Comparison of ENCODE assay signal across 21 mouse cellular contexts in genomic region chr19:47473453-47473852, GRCm38 (mm10). TPM values are rescaled to one million over a fixed set of nuclear protein-coding genes. Genes with fewer than 3 reads are reported as not detected.
DNase-seq lines count a peak whose midpoint lies in the region; ATAC-seq and TF ChIP-seq lines count a peak whose summit lies in the region.
"Had no signal": no experiment of that assay in that cellular context is flagged by ENCODE, and none has a peak within 500 bp of the region (broad histone marks: within the 10 kb centered on the region; RNA-seq: fewer than 3 reads in every experiment).

No protein-coding gene starts in this region.

- peak overlapping the region; percentile 31; the same call in 1 of the 2 replicates for H3K27ac ChIP-seq in midbrain, embryonic 12.5 days (replicated peaks)
- H3K27ac ChIP-seq in midbrain, postnatal 0 days (ENCODE audit: low read depth, low read length) = no peak overlapping the region
- H3K27ac ChIP-seq in forebrain, embryonic 13.5 days = peak overlapping the region; percentile 76
- H3K27ac ChIP-seq in forebrain, postnatal 0 days (ENCODE audit: low read depth, low read length) = no peak overlapping the region
- no peak overlapping the region for H3K27ac ChIP-seq in midbrain, embryonic 15.5 days
- no peak overlapping the region for H3K27ac ChIP-seq in thymus, adult 2 months (ENCODE audit: control insufficient read depth, insufficient read depth, low read length)
- H3K27ac ChIP-seq in kidney, embryonic 14.5 days (ENCODE audit: low read depth, low read length) = no peak overlapping the region
- H3K27ac ChIP-seq: embryonic facial prominence, embryonic 12.5 days; kidney, embryonic 15.5 days; liver, embryonic 15.5 days had no signal

- 60% methylated on average over 3 of the region's 3 CpGs for whole genome bisulfite sequencing in midbrain, embryonic 12.5 days
- 54% methylated on average over 3 of the region's 3 CpGs for WGBS in midbrain, postnatal 0 days
- 32% methylated on average over 3 of the region's 3 CpGs for WGBS in forebrain, embryonic 13.5 days
- WGBS in forebrain, postnatal 0 days = 29% methylated on average over 3 of the region's 3 CpGs
- WGBS in midbrain, embryonic 15.5 days = 56% methylated on average over 3 of the region's 3 CpGs
- WGBS in thymus, adult 2 months = 95% methylated on average over 3 of the region's 3 CpGs
- 78% methylated on average over 3 of the region's 3 CpGs for WGBS in kidney, embryonic 14.5 days

- no peak for ATAC-seq in midbrain, embryonic 12.5 days (ENCODE audit: low FRiP score, low read depth)
- ATAC-seq in midbrain, postnatal 0 days (ENCODE audit: low FRiP score) = no peak
- ATAC-seq in forebrain, embryonic 13.5 days = peak; percentile 55; the same call in 1 of the 2 replicates
- no peak for ATAC-seq in forebrain, postnatal 0 days
- ATAC-seq in midbrain, embryonic 15.5 days (replicated peaks) = no peak
- ATAC-seq in kidney, embryonic 14.5 days (ENCODE audit: low FRiP score, low TSS enrichment) = no peak
- ATAC-seq: intestine, postnatal 0 days had no signal

- H3K9ac ChIP-seq in midbrain, embryonic 12.5 days (replicated peaks) = no peak overlapping the region
- no peak overlapping the region for H3K9ac ChIP-seq in midbrain, postnatal 0 days (replicated peaks; ENCODE audit: low read length, poor library complexity, severe bottlenecking)
- no peak overlapping the region for H3K9ac ChIP-seq in forebrain, embryonic 13.5 days
- H3K9ac ChIP-seq in forebrain, postnatal 0 days = no peak overlapping the region
- H3K9ac ChIP-seq in midbrain, embryonic 15.5 days = no peak overlapping the region
- no peak overlapping the region for H3K9ac ChIP-seq in kidney, embryonic 14.5 days (ENCODE audit: low read depth, low read length)
- H3K9ac ChIP-seq: embryonic facial prominence, embryonic 12.5 days; hindbrain, embryonic 15.5 days; kidney, embryonic 15.5 days; liver, embryonic 15.5 days had no signal

- 0 out of 2 replicates have a peak overlapping the region, but pooled peaks have one; percentile 16 for H3K4me2 ChIP-seq in midbrain, embryonic 12.5 days (replicated peaks)
- H3K4me2 ChIP-seq in midbrain, postnatal 0 days (ENCODE audit: low read depth, low read length, poor library complexity, severe bottlenecking) = no peak overlapping the region
- H3K4me2 ChIP-seq in forebrain, embryonic 13.5 days = peak overlapping the region; percentile 46
- H3K4me2 ChIP-seq in forebrain, postnatal 0 days (ENCODE audit: low read depth) = peak overlapping the region; percentile 29
- H3K4me2 ChIP-seq in midbrain, embryonic 15.5 days = 0 out of 2 replicates have a peak overlapping the region, but pooled peaks have one; percentile 25
- H3K4me2 ChIP-seq in kidney, embryonic 14.5 days (replicated peaks; ENCODE audit: low read depth, low read length) = no peak overlapping the region
- H3K4me2 ChIP-seq: embryonic facial prominence, embryonic 12.5 days; kidney, embryonic 15.5 days; liver, embryonic 15.5 days had no signal

- no peaks in the 10 kb centered on the region for H3K9me3 ChIP-seq in midbrain, embryonic 12.5 days
- no peaks in the 10 kb centered on the region for H3K9me3 ChIP-seq in midbrain, postnatal 0 days (ENCODE audit: low read length)
- H3K9me3 ChIP-seq in forebrain, embryonic 13.5 days (replicated peaks) = no peaks in the 10 kb centered on the region
- H3K9me3 ChIP-seq in forebrain, postnatal 0 days (ENCODE audit: low read length) = no peaks in the 10 kb centered on the region
- no peaks in the 10 kb centered on the region for H3K9me3 ChIP-seq in midbrain, embryonic 15.5 days
- H3K9me3 ChIP-seq in kidney, embryonic 14.5 days (ENCODE audit: control insufficient read depth, low read length) = no peaks in the 10 kb centered on the region
- H3K9me3 ChIP-seq: embryonic facial prominence, embryonic 12.5 days; hindbrain, embryonic 15.5 days; kidney, embryonic 15.5 days; limb, embryonic 10.5 days; liver, embryonic 15.5 days had no signal

- no peak for DNase-seq in midbrain, postnatal 0 days (ENCODE audit: low spot score)
- DNase-seq in forebrain, postnatal 0 days = no peak
- no peak for DNase-seq in Muller cell, postnatal 12 days (ENCODE audit: inconsistent ontology term)
- DNase-seq in thymus, adult 2 months = no peak
- DNase-seq: cerebellum, adult 2 months; cerebellum, postnatal 25 days; liver; lung, postnatal 4 days; right cerebral cortex, postnatal 25 days; thymus, postnatal 14 days had no signal

- H3K4me3 ChIP-seq in midbrain, embryonic 12.5 days = no peak overlapping the region
- H3K4me3 ChIP-seq in midbrain, postnatal 0 days (ENCODE audit: low read depth, low read length) = no peak overlapping the region
- 0 out of 2 replicates have a peak overlapping the region, but pooled peaks have one; percentile 7 for H3K4me3 ChIP-seq in forebrain, embryonic 13.5 days
- no peak overlapping the region for H3K4me3 ChIP-seq in forebrain, postnatal 0 days (ENCODE audit: low read depth, low read length)
- H3K4me3 ChIP-seq in midbrain, embryonic 15.5 days = no peak overlapping the region
- H3K4me3 ChIP-seq in thymus, adult 2 months (ENCODE audit: control insufficient read depth, insufficient read depth, low read length) = no peak overlapping the region
- no peak overlapping the region for H3K4me3 ChIP-seq in kidney, embryonic 14.5 days (ENCODE audit: low read length)
- H3K4me3 ChIP-seq: embryonic facial prominence, embryonic 12.5 days; hindbrain, embryonic 15.5 days; kidney, embryonic 15.5 days; limb, embryonic 10.5 days; liver, embryonic 15.5 days; myocyte had no signal

- no peak for TF ChIP-seq CTCF in midbrain, postnatal 0 days (IDR thresholded peaks at IDR 0.05)
- TF ChIP-seq CTCF in forebrain, postnatal 0 days (IDR thresholded peaks at IDR 0.05; ENCODE audit: low read depth) = no peak
- TF ChIP-seq CTCF in thymus, adult 2 months (IDR thresholded peaks at IDR 0.05; ENCODE audit: borderline replicate concordance, control insufficient read depth, extremely low read depth, insufficient read depth, low read length, poor library complexity) = no peak

- H3K27me3 ChIP-seq in midbrain, embryonic 12.5 days = 0 out of 2 replicates have a peak, but pooled peaks cover 2% of the 10 kb centered on the region
- no peaks in the 10 kb centered on the region for H3K27me3 ChIP-seq in midbrain, postnatal 0 days (ENCODE audit: insufficient read depth, low read length)
- H3K27me3 ChIP-seq in forebrain, embryonic 13.5 days = no peaks in the 10 kb centered on the region
- no peaks in the 10 kb centered on the region for H3K27me3 ChIP-seq in forebrain, postnatal 0 days (ENCODE audit: insufficient read depth, low read length)
- no peaks in the 10 kb centered on the region for H3K27me3 ChIP-seq in midbrain, embryonic 15.5 days (replicated peaks)
- H3K27me3 ChIP-seq in thymus, adult 2 months (ENCODE audit: control insufficient read depth, insufficient read depth, low read length) = no peaks in the 10 kb centered on the region
- no peaks in the 10 kb centered on the region for H3K27me3 ChIP-seq in kidney, embryonic 14.5 days (ENCODE audit: control insufficient read depth, insufficient read depth, low read length)
- H3K27me3 ChIP-seq: embryonic facial prominence, embryonic 12.5 days; hindbrain, embryonic 15.5 days; kidney, embryonic 15.5 days; liver, embryonic 15.5 days had no signal

- no peaks in the 10 kb centered on the region for H3K36me3 ChIP-seq in midbrain, embryonic 12.5 days
- H3K36me3 ChIP-seq in midbrain, postnatal 0 days (ENCODE audit: insufficient read depth, low read length) = no peaks in the 10 kb centered on the region
- H3K36me3 ChIP-seq in forebrain, embryonic 13.5 days (ENCODE audit: poor library complexity, severe bottlenecking) = no peaks in the 10 kb centered on the region
- H3K36me3 ChIP-seq in forebrain, postnatal 0 days (ENCODE audit: insufficient read depth) = no peaks in the 10 kb centered on the region
- H3K36me3 ChIP-seq in midbrain, embryonic 15.5 days (replicated peaks) = no peaks in the 10 kb centered on the region
- H3K36me3 ChIP-seq in thymus, adult 2 months (ENCODE audit: control insufficient read depth, insufficient read depth, low read length) = no peaks in the 10 kb centered on the region
- H3K36me3 ChIP-seq in kidney, embryonic 14.5 days (ENCODE audit: control insufficient read depth, insufficient read depth, low read length) = no peaks in the 10 kb centered on the region
- H3K36me3 ChIP-seq: embryonic facial prominence, embryonic 12.5 days; hindbrain, embryonic 15.5 days; kidney, embryonic 15.5 days; limb, embryonic 10.5 days; liver, embryonic 15.5 days had no signal

- TF ChIP-seq POLR2A in thymus, adult 2 months (IDR thresholded peaks at IDR 0.05; ENCODE audit: control insufficient read depth, extremely low read depth, insufficient read depth, low read length, poor library complexity) = no peak

- peaks cover 18% of the 10 kb centered on the region for H3K4me1 ChIP-seq in midbrain, embryonic 12.5 days
- H3K4me1 ChIP-seq in midbrain, postnatal 0 days (ENCODE audit: insufficient read depth, low read length) = 0 out of 2 replicates have a peak, but pooled peaks cover 6% of the 10 kb centered on the region
- H3K4me1 ChIP-seq in forebrain, embryonic 13.5 days = peaks cover 27% of the 10 kb centered on the region
- H3K4me1 ChIP-seq in forebrain, postnatal 0 days (ENCODE audit: insufficient read depth) = 0 out of 2 replicates have a peak, but pooled peaks cover 4% of the 10 kb centered on the region
- H3K4me1 ChIP-seq in midbrain, embryonic 15.5 days = peaks cover 9% of the 10 kb centered on the region
- no peaks in the 10 kb centered on the region for H3K4me1 ChIP-seq in thymus, adult 2 months (replicated peaks; ENCODE audit: control insufficient read depth, insufficient read depth, low read length)
- peaks cover 9% of the 10 kb centered on the region for H3K4me1 ChIP-seq in kidney, embryonic 14.5 days (ENCODE audit: control insufficient read depth, insufficient read depth, low read length)
- H3K4me1 ChIP-seq: embryonic facial prominence, embryonic 12.5 days had no signal

RNA-seq across cellular contexts. Expression of gene Sh3pxd2a, which starts 9.3 kb away (rescaled TPM):
- 2.9 and 3.2 TPM in 2 replicates for polyA plus RNA-seq in midbrain, embryonic 12.5 days (2016; fragmentation: Nextera tagmentation; extraction: Ambion mirVana)
- total RNA-seq in midbrain, postnatal 0 days (2014; rRNA removed) = 21.0 and 27.4 TPM in 2 replicates
- 1.2 and 1.5 TPM in 2 replicates for polyA plus RNA-seq in midbrain, postnatal 0 days (2015; fragmentation: Nextera tagmentation; extraction: Ambion mirVana)
- 3.0 and 3.6 TPM in 2 replicates for polyA plus RNA-seq in forebrain, embryonic 13.5 days (2015; fragmentation: Nextera tagmentation; extraction: Ambion mirVana)
- 16.1 and 20.8 TPM in 2 replicates for total RNA-seq in forebrain, postnatal 0 days (2014; rRNA removed)
- 0.98 and 1.2 TPM in 2 replicates for polyA plus RNA-seq in forebrain, postnatal 0 days (2015; fragmentation: Nextera tagmentation; extraction: Ambion mirVana)
- polyA plus RNA-seq in midbrain, embryonic 15.5 days (2015; fragmentation: Nextera tagmentation; extraction: Ambion mirVana) = 2.3 TPM in 2 replicates
- polyA plus RNA-seq in thymus, adult 2 months (2012; rRNA removed) = 19.4 and 21.0 TPM in 2 replicates
- polyA plus RNA-seq in kidney, embryonic 14.5 days (2014; fragmentation: Nextera tagmentation; extraction: Ambion mirVana) = 8.7 and 9.6 TPM in 2 replicates

Comparison
In these comparisons a context has a peak if more than half of its experiments do, and no peak if none do; other contexts are left out.
1. H3K27ac ChIP-seq: peak in midbrain, embryonic 12.5 days (single experiment) and forebrain, embryonic 13.5 days (single experiment); none in midbrain, postnatal 0 days (single experiment), forebrain, postnatal 0 days (single experiment), midbrain, embryonic 15.5 days (single experiment), thymus, adult 2 months (single experiment) and kidney, embryonic 14.5 days (single experiment).
2. H3K4me2 ChIP-seq: peak in midbrain, embryonic 12.5 days (single experiment), forebrain, embryonic 13.5 days (single experiment), forebrain, postnatal 0 days (single experiment) and midbrain, embryonic 15.5 days (single experiment); none in midbrain, postnatal 0 days (single experiment) and kidney, embryonic 14.5 days (single experiment).